Mouse (Mus musculus) myocyte (in vitro differentiated cells): ENCODE data around the gene Slc39a9. TPM values are rescaled to one million over a fixed set of nuclear protein-coding genes. Genes with fewer than 3 reads are reported as not detected.

Experiments
- H3K27me3 ChIP-seq: one replicate; pipeline ENCODE4 v1.6.1; 2011; ENCODE audit not compliant: control insufficient read depth, insufficient read depth, insufficient read length
- H3K36me3 ChIP-seq: one replicate; pipeline ENCODE4 v1.6.1; 2011; ENCODE audit not compliant: control insufficient read depth, insufficient read depth
- H3K4me2 ChIP-seq: one replicate; pipeline ENCODE4 v1.6.1; 2011; ENCODE audit warnings: low read depth, control low read depth
- H3K4me3 ChIP-seq: one replicate; pipeline ENCODE4 v1.5.1; 2011; ENCODE audit warnings: mild to moderate bottlenecking, control low read depth, moderate library complexity
- H3K79me2 ChIP-seq: one replicate; pipeline ENCODE4 v1.6.1; 2011; ENCODE audit not compliant: control insufficient read depth, insufficient read depth
- H3ac ChIP-seq: one replicate; pipeline ENCODE4 v1.6.1; 2011; ENCODE audit not compliant: control insufficient read depth, insufficient read length
- CEBPB ChIP-seq: IDR thresholded peaks from 2 replicates; pipeline ENCODE4 v1.6.1; 2011; ENCODE audit warnings: mild to moderate bottlenecking, moderate library complexity; ENCODE audit not compliant: poor library complexity, insufficient read depth, severe bottlenecking
- E2F4 ChIP-seq: IDR thresholded peaks from one replicate; pipeline ENCODE4 v1.6.1; 2011; ENCODE audit warnings: mild to moderate bottlenecking, control low read depth, moderate library complexity; ENCODE audit not compliant: insufficient read depth
- MAX ChIP-seq: IDR thresholded peaks from one replicate; pipeline ENCODE4 v1.6.1; 2011; ENCODE audit warnings: low read depth, mild to moderate bottlenecking, control low read depth
- MYOD1 ChIP-seq, 3 experiments: IDR thresholded peaks; one replicate each; pipeline ENCODE4 v1.6.1; 2011; ENCODE audit warnings: control low read depth in 2 of 3, low read depth in 2 of 3, mild to moderate bottlenecking in 2 of 3, moderate library complexity in 1 of 3; ENCODE audit not compliant: insufficient read length in 2 of 3, control insufficient read depth in 1 of 3
- MYOG ChIP-seq, 3 experiments: IDR thresholded peaks; one replicate each; pipeline ENCODE4 v1.6.1; 2011; ENCODE audit warnings: control low read depth in 2 of 3, low read depth in 2 of 3, mild to moderate bottlenecking in 2 of 3; ENCODE audit not compliant: insufficient read length in 2 of 3, control insufficient read depth in 1 of 3, insufficient read depth in 1 of 3
- POLR2A ChIP-seq: IDR thresholded peaks from one replicate; pipeline ENCODE4 v1.6.1; 2011; ENCODE audit warnings: low read depth, mild to moderate bottlenecking, control low read depth, moderate library complexity; ENCODE audit not compliant: insufficient read length
- POLR2AphosphoS2 ChIP-seq: IDR thresholded peaks from one replicate; pipeline ENCODE4 v1.6.1; 2011; ENCODE audit warnings: low read depth, control low read depth; ENCODE audit not compliant: insufficient read length
- REST ChIP-seq: IDR thresholded peaks from one replicate; pipeline ENCODE4 v1.6.1; 2011; ENCODE audit warnings: mild to moderate bottlenecking, control low read depth, moderate library complexity; ENCODE audit not compliant: insufficient read depth, insufficient read length
- SRF ChIP-seq: IDR thresholded peaks from one replicate; pipeline ENCODE4 v1.6.1; 2011; ENCODE audit warnings: low read depth; ENCODE audit not compliant: control insufficient read depth, insufficient read length
- TCF12 ChIP-seq: IDR thresholded peaks from one replicate; pipeline ENCODE4 v1.6.1; 2011; ENCODE audit warnings: mild to moderate bottlenecking, control low read depth; ENCODE audit not compliant: poor library complexity, insufficient read depth, severe bottlenecking
- TCF3 ChIP-seq: IDR thresholded peaks from one replicate; pipeline ENCODE4 v1.6.1; 2011; ENCODE audit warnings: low read depth, control low read depth; ENCODE audit not compliant: insufficient read length
- USF1 ChIP-seq: IDR thresholded peaks from one replicate; pipeline ENCODE4 v1.6.1; 2011; ENCODE audit warnings: low read depth, mild to moderate bottlenecking, control low read depth, moderate library complexity
- polyA plus RNA-seq: library from polyadenylated mRNA; unstranded; fragments of >200 nt; fragmentation: generic; extraction: Trizol; gene quantifications from one replicate; pipeline ENCODE4 v1.2.1, GENCODE M21; 2012; ENCODE audit warnings: missing spikeins

The Slc39a9 gene
- polyA plus RNA-seq, 1 experiment: 16.6 TPM

- no peaks in the 10 kb centered on the region for H3K27me3 ChIP-seq
Measured at GRCm38 (mm10) chr12:80603566-80603965, 40.1 kb upstream of the Slc39a9 start.

GRCm38 (mm10) chr12:80604218-80604617 is 39.5 kb upstream of the Slc39a9 start:
- H3K4me2 ChIP-seq: no peak overlapping the region
- TF ChIP-seq MYOD1 (IDR thresholded peaks at IDR 0.05; ENCODE audit: control insufficient read depth in 1 of 3, insufficient read length in 2 of 3, low read depth in 2 of 3) (no peak), TCF12 (no peak), MAX (no peak), USF1 (no peak), POLR2A (no peak), E2F4 (no peak), CEBPB (no peak), MYOG (IDR thresholded peaks at IDR 0.05; ENCODE audit: control insufficient read depth in 1 of 3, insufficient read depth in 1 of 3, insufficient read length in 2 of 3, low read depth in 2 of 3) (no peak), SRF (no peak), TCF3 (no peak), POLR2AphosphoS2 (no peak), REST (no peak)
- H3K27me3 ChIP-seq: no peaks in the 10 kb centered on the region
- no peaks in the 10 kb centered on the region for H3K36me3 ChIP-seq
- H3K79me2 ChIP-seq: no peaks in the 10 kb centered on the region
- H3ac ChIP-seq: no peak overlapping the region
- H3K4me3 ChIP-seq: no peak overlapping the region

More at GRCm38 (mm10) chr12:80603566-80603965, 40.1 kb upstream of the Slc39a9 start:
- no peak overlapping the region for H3K4me3 ChIP-seq
- no peaks in the 10 kb centered on the region for H3K79me2 ChIP-seq
- no peaks in the 10 kb centered on the region for H3K36me3 ChIP-seq
- no peak overlapping the region for H3ac ChIP-seq
- H3K4me2 ChIP-seq: no peak overlapping the region
- TF ChIP-seq TCF3: no peak
- no peak for TF ChIP-seq POLR2AphosphoS2
- TF ChIP-seq SRF: no peak
- TF ChIP-seq USF1: no peak
- TF ChIP-seq POLR2A: no peak
- no peak for TF ChIP-seq TCF12
- TF ChIP-seq CEBPB: no peak
- TF ChIP-seq MYOD1 (IDR thresholded peaks at IDR 0.05; ENCODE audit: control insufficient read depth in 1 of 3, insufficient read length in 2 of 3, low read depth in 2 of 3): no peak
- no peak for TF ChIP-seq REST
- TF ChIP-seq MYOG (IDR thresholded peaks at IDR 0.05; ENCODE audit: control insufficient read depth in 1 of 3, insufficient read depth in 1 of 3, insufficient read length in 2 of 3, low read depth in 2 of 3): no peak
- no peak for TF ChIP-seq MAX
- TF ChIP-seq E2F4: no peak

- TF ChIP-seq POLR2AphosphoS2: no peak
- TF ChIP-seq POLR2A: no peak
- TF ChIP-seq E2F4: no peak
- TF ChIP-seq REST: no peak
- no peak for TF ChIP-seq MAX
- no peak for TF ChIP-seq TCF3
- no peak for TF ChIP-seq TCF12
- no peak for TF ChIP-seq MYOG (IDR thresholded peaks at IDR 0.05; ENCODE audit: control insufficient read depth in 1 of 3, insufficient read depth in 1 of 3, insufficient read length in 2 of 3, low read depth in 2 of 3)
- no peak for TF ChIP-seq MYOD1 (IDR thresholded peaks at IDR 0.05; ENCODE audit: control insufficient read depth in 1 of 3, insufficient read length in 2 of 3, low read depth in 2 of 3)
- no peak for TF ChIP-seq USF1
- no peak for TF ChIP-seq CEBPB
- no peak for TF ChIP-seq SRF
- Histone ChIP-seq H3K4me3 (no peak overlapping the region), H3K27me3 (no peaks in the 10 kb centered on the region), H3K36me3 (no peaks in the 10 kb centered on the region), H3K79me2 (no peaks in the 10 kb centered on the region), H3K4me2 (no peak overlapping the region), H3ac (no peak overlapping the region)
Measured at GRCm38 (mm10) chr12:80608576-80608975, 35.1 kb upstream of the Slc39a9 start.

GRCm38 (mm10) chr12:80609928-80610327 is 33.8 kb upstream of the Slc39a9 start:
- Histone ChIP-seq H3K4me2 (no peak overlapping the region), H3K36me3 (no peaks in the 10 kb centered on the region), H3K27me3 (no peaks in the 10 kb centered on the region), H3ac (no peak overlapping the region), H3K79me2 (no peaks in the 10 kb centered on the region), H3K4me3 (no peak overlapping the region)
- no peak for TF ChIP-seq POLR2AphosphoS2

GRCm38 (mm10) chr12:80612113-80612791 is 31.4 kb upstream of the Slc39a9 start:
- H3K4me2 ChIP-seq: no peak overlapping the region
- no peak overlapping the region for H3K4me3 ChIP-seq
- H3K79me2 ChIP-seq: no peaks in the 10 kb centered on the region
- H3K36me3 ChIP-seq: no peaks in the 10 kb centered on the region
- H3K27me3 ChIP-seq: no peaks in the 10 kb centered on the region
- H3ac ChIP-seq: no peak overlapping the region
- TF ChIP-seq TCF12: no peak
- TF ChIP-seq MYOG (IDR thresholded peaks at IDR 0.05; ENCODE audit: control insufficient read depth in 1 of 3, insufficient read depth in 1 of 3, insufficient read length in 2 of 3, low read depth in 2 of 3): no peak
- no peak for TF ChIP-seq REST
- no peak for TF ChIP-seq TCF3
- TF ChIP-seq MAX: no peak
- no peak for TF ChIP-seq MYOD1 (IDR thresholded peaks at IDR 0.05; ENCODE audit: control insufficient read depth in 1 of 3, insufficient read length in 2 of 3, low read depth in 2 of 3)
- TF ChIP-seq USF1: no peak
- TF ChIP-seq E2F4: no peak
- no peak for TF ChIP-seq POLR2AphosphoS2
- no peak for TF ChIP-seq CEBPB
- no peak for TF ChIP-seq SRF
